Mouse (Mus musculus): ENCODE measurements at regions not wholly inside any gene's neighbourhood (a gene's known extent, or its start where the extent isn't known, plus 50 kb on each side); places are given as distances from the start of the nearest gene placed in this dataset.

DNA sequence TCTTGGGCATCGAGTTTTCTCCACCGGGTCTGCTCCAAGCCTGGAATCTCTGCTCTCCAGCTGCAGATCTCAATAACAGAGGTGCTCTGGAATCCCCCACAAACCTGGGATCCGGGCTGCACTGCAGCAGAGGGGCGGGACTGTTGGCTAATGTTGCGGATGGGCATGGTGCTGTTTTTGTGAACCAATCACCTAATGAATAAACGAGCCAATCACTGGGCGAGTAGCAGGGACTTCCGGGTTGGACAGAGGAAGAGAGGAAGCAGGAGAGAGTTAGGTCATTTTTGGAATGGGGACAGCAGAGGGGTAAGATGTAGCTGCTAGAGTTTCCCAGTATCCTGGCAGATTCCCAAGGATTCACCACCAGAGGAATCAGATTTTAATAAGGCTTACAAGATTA lies 76.7 kb upstream of the Gpr12 start:
- TF ChIP-seq TAL1 (IDR thresholded peaks at IDR 0.05; ENCODE audit: low read length) (no peak), GATA1 (IDR thresholded peaks at IDR 0.05; ENCODE audit: low read length) (no peak)

All from erythroblast, embryonic 14.5 days (primary cell).